Mouse (Mus musculus) limb, embryonic 12.5 days (tissue): Measurements from ENCODE around the gene Pacsin2. TPM values are rescaled to one million over a fixed set of nuclear protein-coding genes. Genes with fewer than 3 reads are reported as not detected.

Source experiments
- ATAC-seq: fragments of 200-750 bp; cut with Nextera tagmentation; 2 replicates; pipeline ENCODE4 v1.8.0; 2017; ENCODE audit warnings: low read depth, moderate TSS enrichment; ENCODE audit not compliant: insufficient number of reproducible peaks, insufficient read depth, low FRiP score, low TSS enrichment
- H3K27ac ChIP-seq: fragments of 300-500 bp; sonication (generic); 2 replicates; pipeline ENCODE4 v1.5.1; 2016; ENCODE audit warnings: mild to moderate bottlenecking, moderate library complexity
- H3K27me3 ChIP-seq: fragments of 300-500 bp; sonication (generic); 2 replicates; pipeline ENCODE4 v1.6.1; 2016; ENCODE audit warnings: mild to moderate bottlenecking, moderate library complexity
- H3K36me3 ChIP-seq: fragments of 300-500 bp; sonication (generic); 2 replicates; pipeline ENCODE4 v1.6.1; 2016; ENCODE audit warnings: mild to moderate bottlenecking, moderate library complexity
- H3K4me1 ChIP-seq: fragments of 300-500 bp; sonication (generic); replicated peaks from 2 replicates; pipeline ENCODE4 v1.6.1; 2016
- H3K4me2 ChIP-seq: fragments of 300-500 bp; sonication (generic); 2 replicates; pipeline ENCODE4 v1.6.1; 2016; ENCODE audit warnings: mild to moderate bottlenecking, moderate library complexity
- H3K4me3 ChIP-seq: fragments of 300-500 bp; sonication (generic); replicated peaks from 2 replicates; pipeline ENCODE4 v1.5.1; 2016; ENCODE audit warnings: mild to moderate bottlenecking
- H3K9ac ChIP-seq: fragments of 300-500 bp; sonication (generic); replicated peaks from 2 replicates; pipeline ENCODE4 v1.6.1; 2016; ENCODE audit warnings: mild to moderate bottlenecking, moderate library complexity
- H3K9me3 ChIP-seq: fragments of 300-500 bp; sonication (generic); 2 replicates; pipeline ENCODE4 v1.6.1; 2016; ENCODE audit warnings: mild to moderate bottlenecking, moderate library complexity
- WGBS: fragments of 180-500 bp; shearing (Covaris S2); methylation state at CpG from one replicate; pipeline ENCODE4 v1.1.7; 2016; 5-methylcytosine and 5-hydroxymethylcytosine counted together
- polyA plus RNA-seq: library from polyadenylated mRNA; unstranded; fragments of >200 nt; fragmentation: Nextera tagmentation; extraction: Ambion mirVana; gene quantifications from 2 replicates; pipeline ENCODE4 v1.2.1, GENCODE M21; 2016

Gene Pacsin2
- polyA plus RNA-seq, 1 experiment from 2014 or later: 45.5 TPM

- Histone ChIP-seq H3K4me3 (no peak overlapping the region), H3K4me1 (peaks cover 51% of the 10 kb centered on the region), H3K36me3 (no peaks in the 10 kb centered on the region), H3K9ac (no peak overlapping the region), H3K4me2 (no peak overlapping the region), H3K9me3 (no peaks in the 10 kb centered on the region), H3K27me3 (no peaks in the 10 kb centered on the region), H3K27ac (no peak overlapping the region)
- WGBS: 87% methylated on average over 5 of the region's 5 CpGs
- no peak for ATAC-seq
Measured at GRCm38 (mm10) chr15:83448646-83449045, 15.8 kb downstream of the Pacsin2 start.

DNA sequence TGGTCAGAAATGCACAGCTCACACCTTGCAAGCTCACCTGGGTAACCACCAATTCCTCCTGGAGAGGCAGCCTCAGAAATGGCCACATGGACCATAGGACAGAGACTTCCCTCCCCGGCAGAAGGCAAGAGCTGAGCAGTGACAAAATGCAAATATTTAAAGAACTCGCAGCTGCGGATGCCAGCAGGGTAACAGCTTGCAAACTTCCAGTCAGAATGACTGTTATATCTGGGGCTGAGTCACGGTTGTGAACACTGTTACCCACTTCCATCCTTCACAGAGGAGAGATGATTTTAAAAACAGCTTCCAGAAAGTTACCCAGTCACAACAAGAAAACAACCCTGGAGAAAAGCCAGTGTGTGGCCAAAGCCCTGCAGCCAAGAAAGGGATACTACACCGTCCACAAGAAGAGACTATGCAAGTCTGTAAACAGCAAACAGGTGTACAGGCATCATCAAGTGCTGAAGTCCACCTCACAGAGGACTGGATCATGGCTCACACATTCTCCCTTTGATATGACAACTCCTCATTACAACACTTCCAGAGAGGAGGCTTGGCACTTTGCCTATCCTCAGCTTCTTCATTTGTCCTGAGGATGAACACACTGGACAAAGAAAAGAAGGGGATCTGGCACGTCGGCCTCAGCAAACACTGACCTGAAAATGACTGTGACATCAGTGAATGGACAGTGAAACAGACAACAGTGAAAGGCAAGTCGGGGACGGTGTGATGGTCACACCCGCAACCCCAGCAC, 16.4 kb downstream of the Pacsin2 start:
- H3K4me1 ChIP-seq: peaks cover 51% of the 10 kb centered on the region
- no peak overlapping the region for H3K4me2 ChIP-seq
- WGBS: 59% methylated on average over 10 of the region's 10 CpGs
- H3K36me3 ChIP-seq: no peaks in the 10 kb centered on the region
- no peaks in the 10 kb centered on the region for H3K27me3 ChIP-seq
- H3K27ac ChIP-seq: 0 out of 2 replicates have a peak overlapping the region, but pooled peaks have one; percentile 80
- no peak for ATAC-seq
- no peak overlapping the region for H3K4me3 ChIP-seq
- H3K9me3 ChIP-seq: no peaks in the 10 kb centered on the region
- H3K9ac ChIP-seq: no peak overlapping the region

- peaks cover 44% of the 10 kb centered on the region for H3K4me1 ChIP-seq
- 69% methylated on average over 2 of the region's 2 CpGs for WGBS
- H3K27ac ChIP-seq: peak overlapping the region; percentile 64
- no peak overlapping the region for H3K4me3 ChIP-seq
- no peaks in the 10 kb centered on the region for H3K9me3 ChIP-seq
- no peak overlapping the region for H3K9ac ChIP-seq
- no peaks in the 10 kb centered on the region for H3K27me3 ChIP-seq
- no peaks in the 10 kb centered on the region for H3K36me3 ChIP-seq
- no peak for ATAC-seq
- no peak overlapping the region for H3K4me2 ChIP-seq
Measured at GRCm38 (mm10) chr15:83445908-83446307, 18.5 kb downstream of the Pacsin2 start.

DNA sequence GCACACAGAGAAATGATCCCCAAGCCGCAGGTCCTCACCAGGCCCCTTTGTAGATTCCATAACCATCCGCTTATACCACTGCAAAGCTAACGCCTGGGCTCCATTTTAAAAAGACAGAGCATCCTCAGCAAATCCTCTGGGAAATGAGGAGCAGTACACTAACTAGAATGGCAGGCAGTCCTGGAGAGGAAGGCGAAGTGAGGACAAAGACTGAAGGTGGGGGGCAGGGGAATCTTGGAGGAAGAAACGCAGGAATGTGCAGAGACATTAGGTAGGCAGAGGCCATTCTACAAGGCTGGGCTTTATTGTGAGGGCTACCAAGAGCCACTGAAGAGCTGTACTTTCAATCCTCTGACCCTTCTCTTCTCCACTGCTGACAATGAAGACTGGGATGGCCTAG, 19.0 kb downstream of the Pacsin2 start:
- no peak overlapping the region for H3K9ac ChIP-seq
- no peaks in the 10 kb centered on the region for H3K27me3 ChIP-seq
- no peaks in the 10 kb centered on the region for H3K36me3 ChIP-seq
- 76% methylated on average over 5 of the region's 5 CpGs for WGBS
- peaks cover 44% of the 10 kb centered on the region for H3K4me1 ChIP-seq
- no peak overlapping the region for H3K4me2 ChIP-seq
- H3K9me3 ChIP-seq: no peaks in the 10 kb centered on the region
- ATAC-seq: no peak
- peak overlapping the region; percentile 64 for H3K27ac ChIP-seq
- no peak overlapping the region for H3K4me3 ChIP-seq

- Histone ChIP-seq H3K27me3 (no peaks in the 10 kb centered on the region), H3K4me2 (no peak overlapping the region), H3K9ac (no peak overlapping the region), H3K27ac (no peak overlapping the region), H3K9me3 (no peaks in the 10 kb centered on the region), H3K36me3 (no peaks in the 10 kb centered on the region), H3K4me1 (peaks cover 44% of the 10 kb centered on the region), H3K4me3 (no peak overlapping the region)
- 49% methylated on average over 6 of the region's 6 CpGs for WGBS
- ATAC-seq: no peak
Measured at GRCm38 (mm10) chr15:83444425-83444824, 20.0 kb downstream of the Pacsin2 start.

DNA sequence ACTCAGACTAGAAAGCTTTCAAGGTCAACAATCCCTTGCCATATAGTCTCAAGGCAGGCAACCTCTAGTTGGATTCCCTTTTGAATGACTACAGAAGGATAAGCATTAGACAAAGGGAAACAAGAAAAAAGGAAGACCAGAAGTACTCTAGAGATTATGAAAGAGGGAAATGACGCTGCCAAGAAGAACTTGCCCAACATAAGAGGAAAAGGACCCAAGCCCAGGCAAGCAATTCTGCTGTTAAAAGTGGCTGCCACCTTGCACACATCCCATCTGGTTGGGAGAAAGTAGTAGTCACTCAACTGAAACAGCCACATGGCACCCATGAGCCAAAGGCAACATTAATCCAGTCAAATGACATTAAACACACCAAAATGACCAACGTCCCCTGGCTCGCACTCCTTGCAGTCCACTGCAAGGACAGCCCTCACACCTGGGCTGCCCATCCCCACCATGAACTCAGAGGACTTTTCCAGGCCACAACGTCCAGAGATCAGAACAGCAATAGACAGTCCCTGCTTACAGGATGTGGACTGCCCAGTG, 21.8 kb downstream of the Pacsin2 start:
- Histone ChIP-seq H3K4me1 (peaks cover 30% of the 10 kb centered on the region), H3K9ac (no peak overlapping the region), H3K36me3 (no peaks in the 10 kb centered on the region), H3K27me3 (no peaks in the 10 kb centered on the region), H3K4me2 (no peak overlapping the region), H3K27ac (no peak overlapping the region), H3K4me3 (no peak overlapping the region), H3K9me3 (no peaks in the 10 kb centered on the region)
- 90% methylated on average over 4 of the region's 4 CpGs for WGBS
- ATAC-seq: no peak

- no peak for ATAC-seq
- WGBS: 65% methylated on average over 5 of the region's 5 CpGs
Measured at GRCm38 (mm10) chr15:83440726-83441125, 23.7 kb downstream of the Pacsin2 start.

GRCm38 (mm10) chr15:83436541-83436940, 27.9 kb downstream of the Pacsin2 start:
- ATAC-seq: no peak

More at GRCm38 (mm10) chr15:83440726-83441125, 23.7 kb downstream of the Pacsin2 start:
- Histone ChIP-seq H3K27ac (no peak overlapping the region), H3K9ac (no peak overlapping the region), H3K27me3 (no peaks in the 10 kb centered on the region), H3K36me3 (no peaks in the 10 kb centered on the region), H3K9me3 (no peaks in the 10 kb centered on the region), H3K4me2 (no peak overlapping the region), H3K4me3 (no peak overlapping the region), H3K4me1 (peaks cover 14% of the 10 kb centered on the region)

DNA sequence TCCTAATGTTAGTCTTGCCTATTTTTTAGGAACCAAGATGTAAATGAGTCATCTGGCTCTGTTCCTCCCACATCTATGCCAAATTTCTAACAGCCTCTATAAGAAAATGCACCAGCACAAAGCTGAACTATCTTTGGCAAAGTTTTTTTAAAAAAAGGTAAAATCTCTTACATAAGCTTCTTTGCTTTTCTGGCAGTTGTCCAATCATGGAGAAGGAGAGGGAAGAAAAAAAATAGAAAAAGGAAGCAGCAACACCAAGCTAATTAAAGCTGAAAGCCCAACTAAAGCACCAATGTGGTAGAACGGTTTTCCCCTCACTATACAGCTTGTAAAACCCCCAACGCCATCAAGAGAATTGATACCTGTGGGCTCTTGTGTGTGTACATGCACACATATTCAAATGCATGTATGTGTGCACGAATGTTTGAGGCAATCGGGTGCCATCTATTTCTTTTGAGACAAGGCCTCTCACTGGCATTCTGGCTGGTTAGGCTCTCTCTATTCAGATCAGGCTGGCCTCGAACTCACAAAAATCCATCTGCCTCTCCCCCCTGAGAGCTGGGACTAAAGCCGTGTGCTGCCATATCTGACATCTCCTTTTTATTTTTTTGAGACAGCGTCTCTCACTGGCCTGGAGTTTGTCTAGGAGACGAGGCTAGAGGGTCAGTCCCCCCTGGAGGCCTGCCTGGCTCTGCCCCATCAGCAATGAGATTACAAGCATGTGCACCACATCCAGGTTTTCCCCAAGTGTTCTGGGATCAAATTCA, 28.9 kb downstream of the Pacsin2 start:
- H3K36me3 ChIP-seq: no peaks in the 10 kb centered on the region
- no peak overlapping the region for H3K4me3 ChIP-seq
- no peaks in the 10 kb centered on the region for H3K9me3 ChIP-seq
- ATAC-seq: no peak
- H3K4me1 ChIP-seq: peaks cover 35% of the 10 kb centered on the region
- no peak overlapping the region for H3K4me2 ChIP-seq
- H3K9ac ChIP-seq: no peak overlapping the region
- H3K27ac ChIP-seq: no peak overlapping the region
- WGBS: 75% methylated on average over 8 of the region's 8 CpGs
- no peaks in the 10 kb centered on the region for H3K27me3 ChIP-seq

More at GRCm38 (mm10) chr15:83436541-83436940, 27.9 kb downstream of the Pacsin2 start:
- Histone ChIP-seq H3K4me2 (no peak overlapping the region), H3K4me1 (peaks cover 32% of the 10 kb centered on the region), H3K9me3 (no peaks in the 10 kb centered on the region), H3K4me3 (no peak overlapping the region), H3K27ac (no peak overlapping the region), H3K27me3 (no peaks in the 10 kb centered on the region), H3K9ac (no peak overlapping the region), H3K36me3 (no peaks in the 10 kb centered on the region)
- 91% methylated on average over 9 of the region's 9 CpGs for WGBS

DNA sequence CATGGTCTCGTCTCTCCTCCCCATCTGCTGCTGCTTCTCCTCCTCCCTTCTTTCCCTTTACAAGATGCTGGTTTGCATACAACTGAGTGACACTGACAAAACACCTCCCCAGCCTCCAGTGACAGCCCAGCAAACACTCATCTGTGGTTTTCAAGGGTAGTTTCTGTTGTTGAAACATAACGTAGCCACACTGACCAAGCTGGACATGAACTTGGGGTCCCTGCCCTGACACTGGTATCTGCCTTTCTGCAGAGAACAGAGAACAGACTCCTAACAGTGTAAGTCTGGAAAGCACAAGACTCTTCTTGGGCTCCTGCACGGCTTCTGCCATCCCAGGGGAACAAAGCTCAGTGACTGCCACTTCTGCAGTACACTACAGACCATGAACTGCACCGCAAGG, 29.7 kb downstream of the Pacsin2 start:
- Histone ChIP-seq H3K9ac (no peak overlapping the region), H3K4me2 (no peak overlapping the region), H3K9me3 (no peaks in the 10 kb centered on the region), H3K4me1 (peaks cover 35% of the 10 kb centered on the region), H3K36me3 (no peaks in the 10 kb centered on the region), H3K4me3 (no peak overlapping the region), H3K27ac (no peak overlapping the region), H3K27me3 (no peaks in the 10 kb centered on the region)
- no peak for ATAC-seq
- 73% methylated on average over 4 of the region's 4 CpGs for WGBS

GRCm38 (mm10) chr15:83433344-83433743, 31.1 kb downstream of the Pacsin2 start:
- no peak for ATAC-seq
- Histone ChIP-seq H3K9me3 (no peaks in the 10 kb centered on the region), H3K4me2 (no peak overlapping the region), H3K4me3 (no peak overlapping the region), H3K9ac (no peak overlapping the region), H3K4me1 (peaks cover 35% of the 10 kb centered on the region), H3K27me3 (no peaks in the 10 kb centered on the region), H3K27ac (peak overlapping the region; percentile 62; the same call in 1 of the 2 replicates), H3K36me3 (no peaks in the 10 kb centered on the region)
- 79% methylated on average over 2 of the region's 2 CpGs for WGBS
